Mouse (Mus musculus): Measurements from ENCODE around the gene Gm11549. TPM values are rescaled to one million over a fixed set of nuclear protein-coding genes. Genes with fewer than 3 reads are reported as not detected.

The Gm11549 gene
- polyA plus RNA-seq, 1 experiment from 2014 or later, result 0.23 TPM

- no peak for ATAC-seq (ENCODE audit: insufficient number of reproducible peaks, insufficient read depth, low FRiP score, low TSS enrichment, low read depth)
- Histone ChIP-seq H3K27me3 (no peaks in the 10 kb centered on the region), H3K36me3 (no peaks in the 10 kb centered on the region), H3K4me1 (replicated peaks) (peaks cover 27% of the 10 kb centered on the region), H3K4me3 (replicated peaks) (no peak overlapping the region), H3K9me3 (no peaks in the 10 kb centered on the region), H3K9ac (replicated peaks) (no peak overlapping the region), H3K27ac (no peak overlapping the region), H3K4me2 (no peak overlapping the region)
- WGBS, result 84% methylated on average over 2 of the region's 2 CpGs
These were observed 41.1 kb downstream of the Gm11549 start for GRCm38 (mm10) chr3:36480486-36480885.

DNA sequence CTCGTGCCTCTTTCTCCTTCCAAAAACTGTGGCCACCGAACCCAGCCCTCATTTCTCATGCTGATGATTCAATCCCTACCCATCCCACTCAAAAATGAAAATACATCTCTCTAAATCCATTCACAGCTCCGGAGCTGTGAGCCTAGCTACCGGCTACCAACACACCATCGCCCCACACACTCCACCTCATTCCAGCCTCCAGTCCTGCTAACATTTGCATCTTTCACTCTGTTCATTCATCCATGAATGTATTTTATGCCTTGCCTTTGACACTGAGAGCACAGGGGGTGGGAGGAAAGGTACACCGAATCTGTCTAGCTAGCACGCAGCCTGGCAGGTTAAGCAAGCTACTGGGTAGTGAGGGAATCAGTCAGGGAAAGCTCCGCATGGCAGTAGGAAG is 42.8 kb downstream of the Gm11549 start:
- no peak overlapping the region for H3K27ac ChIP-seq
- no peaks in the 10 kb centered on the region for H3K27me3 ChIP-seq
- 88% methylated on average over 8 of the region's 8 CpGs for WGBS
- no peak overlapping the region for H3K4me3 ChIP-seq (replicated peaks)
- H3K9me3 ChIP-seq, result no peaks in the 10 kb centered on the region
- ATAC-seq (ENCODE audit: insufficient number of reproducible peaks, insufficient read depth, low FRiP score, low TSS enrichment, low read depth), result no peak
- H3K4me1 ChIP-seq (replicated peaks), result peaks cover 27% of the 10 kb centered on the region
- no peaks in the 10 kb centered on the region for H3K36me3 ChIP-seq
- no peak overlapping the region for H3K9ac ChIP-seq (replicated peaks)
- H3K4me2 ChIP-seq, result no peak overlapping the region

- Histone ChIP-seq H3K4me2 (peak overlapping the region; percentile 84), H3K9me3 (no peaks in the 10 kb centered on the region), H3K9ac (replicated peaks) (peak overlapping the region; percentile 69), H3K27me3 (no peaks in the 10 kb centered on the region), H3K4me1 (replicated peaks) (peaks cover 12% of the 10 kb centered on the region), H3K4me3 (replicated peaks) (peak overlapping the region; percentile 68), H3K36me3 (no peaks in the 10 kb centered on the region), H3K27ac (peak overlapping the region; percentile 79)
- ATAC-seq (ENCODE audit: insufficient number of reproducible peaks, insufficient read depth, low FRiP score, low TSS enrichment, low read depth), result no peak
- WGBS, result 22% methylated on average over 20 of the region's 20 CpGs
These were observed 45.1 kb downstream of the Gm11549 start for GRCm38 (mm10) chr3:36476261-36477155.

DNA sequence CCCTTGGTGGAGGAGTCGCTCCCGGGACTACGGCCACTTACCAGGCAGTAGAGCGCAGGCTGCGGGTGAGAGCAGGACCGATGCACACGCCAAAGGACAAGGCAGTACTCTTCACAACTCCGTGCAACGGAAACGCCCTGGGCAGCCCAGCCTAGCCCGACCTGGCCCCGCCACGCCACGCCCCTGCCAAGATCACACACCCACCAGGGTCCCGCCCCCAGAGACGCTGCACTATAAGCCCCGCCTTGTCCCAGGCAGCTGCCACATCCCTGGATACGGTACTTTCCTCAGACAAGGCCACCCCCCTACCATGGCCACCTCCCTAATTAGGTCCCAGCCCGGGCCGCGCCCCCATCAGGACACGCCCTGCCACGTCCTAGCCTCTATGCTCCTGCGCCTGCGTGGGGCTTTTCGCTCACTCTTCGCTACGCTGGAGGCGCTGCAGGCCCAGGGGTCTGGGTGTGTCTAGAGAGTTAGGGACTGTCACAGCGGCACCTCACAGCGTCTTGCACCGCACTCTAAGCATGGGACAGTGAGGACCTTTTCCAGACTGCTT is 46.0 kb downstream of the Gm11549 start, which contains the start of the genes Anxa5 and 1810062G17Rik:
Anxa5 (minus strand) TSS at position 363 of the 556 bp plus-strand sequence.
1810062G17Rik (plus strand) TSS at position 406 of the 556 bp plus-strand sequence.
- Histone ChIP-seq H3K4me1 (replicated peaks) (peaks cover 12% of the 10 kb centered on the region), H3K9ac (replicated peaks) (peak within 1 kb of the TSS; percentile 69), H3K9me3 (no peaks in the 10 kb centered on the region), H3K4me3 (replicated peaks) (peak within 1 kb of the TSS; percentile 68), H3K27me3 (no peaks in the 10 kb centered on the region), H3K36me3 (no peaks in the 10 kb centered on the region), H3K4me2 (peak within 1 kb of the TSS; percentile 84), H3K27ac (peak within 1 kb of the TSS; percentile 81)
- WGBS, result under 1% methylated on average over 32 of the region's 32 CpGs
- ATAC-seq (ENCODE audit: insufficient number of reproducible peaks, insufficient read depth, low FRiP score, low TSS enrichment, low read depth), result peak; percentile 99

- peak overlapping the region; percentile 69 for H3K9ac ChIP-seq (replicated peaks)
- no peaks in the 10 kb centered on the region for H3K9me3 ChIP-seq
- H3K4me3 ChIP-seq (replicated peaks), result peak overlapping the region; percentile 68
- no peak for ATAC-seq (ENCODE audit: insufficient number of reproducible peaks, insufficient read depth, low FRiP score, low TSS enrichment, low read depth)
- 3% methylated on average over 24 of the region's 24 CpGs for WGBS
- H3K36me3 ChIP-seq, result no peaks in the 10 kb centered on the region
- peaks cover 12% of the 10 kb centered on the region for H3K4me1 ChIP-seq (replicated peaks)
- no peaks in the 10 kb centered on the region for H3K27me3 ChIP-seq
- peak overlapping the region; percentile 84 for H3K4me2 ChIP-seq
- H3K27ac ChIP-seq, result peak overlapping the region; percentile 81
These were observed 46.6 kb downstream of the Gm11549 start for GRCm38 (mm10) chr3:36474938-36475483.

DNA sequence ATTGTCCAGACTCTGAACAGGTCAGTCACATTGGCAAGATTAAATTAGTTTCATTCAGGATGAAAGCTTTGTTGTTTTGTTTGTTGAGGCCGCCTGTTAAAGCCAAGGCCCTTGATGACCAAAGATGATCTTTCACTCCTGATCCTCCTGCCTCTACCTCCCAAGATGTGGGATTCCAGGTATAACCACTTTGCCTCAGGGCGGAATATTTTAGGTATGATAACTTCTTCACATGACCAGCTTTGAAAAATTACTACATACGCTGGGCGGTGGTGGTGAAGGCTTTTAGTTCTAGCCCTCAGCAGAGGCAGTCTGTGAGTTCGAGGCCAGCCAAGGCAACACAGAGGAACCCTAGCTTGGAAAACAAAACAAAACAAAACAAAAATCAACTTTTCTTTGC is 47.2 kb downstream of the Gm11549 start:
- ATAC-seq (ENCODE audit: insufficient number of reproducible peaks, insufficient read depth, low FRiP score, low TSS enrichment, low read depth), result no peak
- Histone ChIP-seq H3K27me3 (no peaks in the 10 kb centered on the region), H3K4me2 (peak overlapping the region; percentile 84), H3K9ac (replicated peaks) (no peak overlapping the region), H3K9me3 (no peaks in the 10 kb centered on the region), H3K4me3 (replicated peaks) (peak overlapping the region; percentile 68), H3K27ac (no peak overlapping the region), H3K36me3 (no peaks in the 10 kb centered on the region), H3K4me1 (replicated peaks) (peaks cover 12% of the 10 kb centered on the region)
- 78% methylated on average over 5 of the region's 5 CpGs for WGBS

DNA sequence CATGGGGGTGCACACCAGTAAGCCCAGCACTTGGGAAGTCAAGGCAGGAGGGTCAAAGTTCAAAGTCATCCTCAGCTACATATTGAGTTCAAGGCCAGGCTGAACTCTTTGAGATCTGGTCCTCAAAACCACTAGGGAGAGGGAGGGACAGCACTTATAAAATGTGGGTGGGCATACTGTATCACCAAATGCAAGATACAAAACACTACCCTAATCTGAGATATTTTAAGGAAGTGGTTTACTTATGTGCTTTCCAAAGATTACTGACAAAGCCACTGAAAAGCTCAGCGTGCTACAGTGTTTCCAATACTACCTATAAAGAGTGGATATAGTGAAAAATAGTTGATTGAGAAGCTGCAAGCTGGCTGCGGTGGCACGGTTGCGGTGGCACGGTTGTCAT is 48.4 kb downstream of the Gm11549 start:
- Histone ChIP-seq H3K9me3 (no peaks in the 10 kb centered on the region), H3K4me2 (no peak overlapping the region), H3K27ac (no peak overlapping the region), H3K36me3 (no peaks in the 10 kb centered on the region), H3K4me1 (replicated peaks) (peaks cover 12% of the 10 kb centered on the region), H3K4me3 (replicated peaks) (no peak overlapping the region), H3K27me3 (no peaks in the 10 kb centered on the region), H3K9ac (replicated peaks) (no peak overlapping the region)
- 95% methylated on average over 5 of the region's 5 CpGs for WGBS
- ATAC-seq (ENCODE audit: insufficient number of reproducible peaks, insufficient read depth, low FRiP score, low TSS enrichment, low read depth), result no peak

GRCm38 (mm10) chr3:36471856-36472255 is 49.8 kb downstream of the Gm11549 start:
- WGBS, result 85% methylated on average over 4 of the region's 4 CpGs
- no peaks in the 10 kb centered on the region for H3K27me3 ChIP-seq
- H3K9ac ChIP-seq (replicated peaks), result no peak overlapping the region
- H3K4me1 ChIP-seq (replicated peaks), result peaks cover 7% of the 10 kb centered on the region
- no peak overlapping the region for H3K4me3 ChIP-seq (replicated peaks)
- H3K36me3 ChIP-seq, result no peaks in the 10 kb centered on the region
- H3K27ac ChIP-seq, result no peak overlapping the region
- no peaks in the 10 kb centered on the region for H3K9me3 ChIP-seq
- no peak overlapping the region for H3K4me2 ChIP-seq
- ATAC-seq (ENCODE audit: insufficient number of reproducible peaks, insufficient read depth, low FRiP score, low TSS enrichment, low read depth), result no peak

GRCm38 (mm10) chr3:36468871-36469270 is 52.7 kb downstream of the Gm11549 start:
- H3K4me1 ChIP-seq (replicated peaks), result no peaks in the 10 kb centered on the region
- no peaks in the 10 kb centered on the region for H3K9me3 ChIP-seq
- H3K4me3 ChIP-seq (replicated peaks), result no peak overlapping the region
- no peak for ATAC-seq (ENCODE audit: insufficient number of reproducible peaks, insufficient read depth, low FRiP score, low TSS enrichment, low read depth)
- no peak overlapping the region for H3K4me2 ChIP-seq
- H3K9ac ChIP-seq (replicated peaks), result no peak overlapping the region
- H3K27me3 ChIP-seq, result no peaks in the 10 kb centered on the region
- WGBS, result 21% methylated on average over 2 of the region's 2 CpGs
- no peaks in the 10 kb centered on the region for H3K36me3 ChIP-seq
- no peak overlapping the region for H3K27ac ChIP-seq

DNA sequence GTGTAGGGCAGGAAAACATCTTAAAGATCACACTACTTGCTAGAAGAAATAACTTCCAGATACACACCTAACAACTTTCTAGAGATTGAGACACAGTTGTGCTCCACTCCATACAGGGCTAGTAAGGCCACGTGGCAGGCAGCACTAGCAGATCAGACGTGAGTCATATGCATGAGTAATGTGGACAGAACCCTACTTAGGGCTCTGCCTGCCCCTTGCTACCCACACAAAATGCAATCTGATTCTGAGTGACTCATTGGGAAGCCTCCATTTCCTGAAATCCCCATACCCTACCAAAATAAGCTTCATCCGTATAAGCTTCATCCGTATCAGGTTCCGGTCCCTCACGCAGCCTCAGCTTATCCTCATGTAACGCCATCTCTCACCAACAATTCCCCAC is 54.0 kb downstream of the Gm11549 start:
- Histone ChIP-seq H3K9me3 (no peaks in the 10 kb centered on the region), H3K27ac (no peak overlapping the region), H3K36me3 (no peaks in the 10 kb centered on the region), H3K4me1 (replicated peaks) (no peaks in the 10 kb centered on the region), H3K27me3 (no peaks in the 10 kb centered on the region), H3K9ac (replicated peaks) (no peak overlapping the region), H3K4me2 (no peak overlapping the region), H3K4me3 (replicated peaks) (no peak overlapping the region)
- WGBS, result 80% methylated on average over 7 of the region's 7 CpGs
- ATAC-seq (ENCODE audit: insufficient number of reproducible peaks, insufficient read depth, low FRiP score, low TSS enrichment, low read depth), result no peak

- Histone ChIP-seq H3K4me3 (replicated peaks) (no peak overlapping the region), H3K4me2 (no peak overlapping the region), H3K9me3 (no peaks in the 10 kb centered on the region), H3K27me3 (no peaks in the 10 kb centered on the region), H3K4me1 (replicated peaks) (peaks cover 10% of the 10 kb centered on the region; the same call in 1 of the 2 replicates), H3K9ac (replicated peaks) (no peak overlapping the region), H3K27ac (no peak overlapping the region), H3K36me3 (0 out of 2 replicates have a peak, but pooled peaks cover 8% of the 10 kb centered on the region)
- no peak for ATAC-seq (ENCODE audit: insufficient number of reproducible peaks, insufficient read depth, low FRiP score, low TSS enrichment, low read depth)
- 74% methylated on average over 7 of the region's 7 CpGs for WGBS
These were observed 56.1 kb downstream of the Gm11549 start for GRCm38 (mm10) chr3:36465538-36465937.
